Comparison of ENCODE assay signal across 8 mouse cellular contexts in the genomic region with DNA sequence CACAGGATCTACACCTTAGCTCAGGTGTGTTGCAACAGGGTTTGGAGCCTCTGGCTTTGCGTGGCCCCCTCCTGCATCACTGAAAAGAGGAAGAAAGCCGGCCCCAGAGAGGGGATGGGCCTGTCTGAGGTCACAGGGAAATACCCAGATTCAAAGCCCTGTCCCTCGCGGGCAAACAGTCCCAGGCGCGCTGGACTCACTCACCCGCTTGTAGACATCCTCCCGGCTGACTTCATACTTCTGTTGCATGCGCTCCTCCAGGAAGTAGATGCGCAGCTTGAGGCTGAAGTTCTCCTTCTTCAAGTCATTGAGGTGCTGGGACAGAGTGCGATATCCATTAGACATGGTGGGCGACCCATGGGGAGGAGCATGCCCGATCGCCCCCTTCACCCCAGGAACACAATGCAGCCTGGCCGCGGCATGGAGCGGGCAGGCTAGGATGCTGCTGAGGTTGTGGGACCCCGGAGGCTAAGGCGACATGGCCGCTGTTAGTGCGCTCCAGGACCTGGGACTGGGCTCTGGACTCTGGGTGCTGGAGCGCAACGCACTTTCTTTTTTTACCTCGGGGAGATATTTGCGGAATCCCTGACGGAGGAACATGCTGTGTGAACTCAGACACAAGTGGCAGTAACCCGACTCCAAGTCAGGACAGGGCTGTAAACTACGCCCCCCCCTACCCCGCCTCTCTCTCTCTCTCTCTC.
A peak's percentile ranks its signal among the peaks of the same experiment; 100 is the strongest.
DNase-seq lines count a peak whose midpoint lies in the region; ATAC-seq and TF ChIP-seq lines count a peak whose summit lies in the region.

No protein-coding gene starts in this region.

- peak overlapping the region; percentile 74 for H3K4me3 ChIP-seq in E14TG2a.4 (replicated peaks; ENCODE audit: low read length)
- peak overlapping the region; percentile 72 for H3K4me3 ChIP-seq in heart, embryonic 10.5 days

- peak overlapping the region; percentile 92 for H3K27ac ChIP-seq in heart, embryonic 10.5 days

- DNase-seq in embryo, embryonic 9.5 days (ENCODE audit: extremely low spot score) = peak; percentile 67
- peak; percentile 81 for DNase-seq in heart, embryonic 10.5 days (ENCODE audit: low spot score)
- peak; percentile 54 for DNase-seq in kidney, adult 9 months
- DNase-seq in lung, postnatal 10 days = peak; percentile 11
- peak; percentile 57 for DNase-seq in retina, postnatal 1 day
- DNase-seq in right cerebral cortex, adult 2 months (ENCODE audit: low spot score in 2 of 2) = no peak

- no peaks in the 10 kb centered on the region for H3K36me3 ChIP-seq in E14TG2a.4 (ENCODE audit: insufficient read depth, low read length)
- no peaks in the 10 kb centered on the region for H3K36me3 ChIP-seq in heart, embryonic 10.5 days

- WGBS in heart, embryonic 10.5 days = 2% methylated on average over 29 of the region's 29 CpGs

- ATAC-seq in activated CD4-positive, CD25-positive, alpha-beta regulatory T cell, adult 4 months = no peak

- H3K4me1 ChIP-seq in E14TG2a.4 (replicated peaks; ENCODE audit: low read depth, low read length) = peaks cover 27% of the 10 kb centered on the region
- H3K4me1 ChIP-seq in heart, embryonic 10.5 days = peaks cover 43% of the 10 kb centered on the region

- peaks cover 55% of the 10 kb centered on the region for H3K27me3 ChIP-seq in E14TG2a.4 (ENCODE audit: insufficient read depth, low read length)
- 0 out of 2 replicates have a peak, but pooled peaks cover 8% of the 10 kb centered on the region for H3K27me3 ChIP-seq in heart, embryonic 10.5 days (ENCODE audit: insufficient read depth, poor library complexity, severe bottlenecking)

- no peaks in the 10 kb centered on the region for H3K9me3 ChIP-seq in E14TG2a.4 (ENCODE audit: low read length)
- no peaks in the 10 kb centered on the region for H3K9me3 ChIP-seq in heart, embryonic 10.5 days

- no peak for TF ChIP-seq CTCF in E14TG2a.4 (conservative IDR thresholded peaks at IDR 0.05; ENCODE audit: low read length)

Comparison
In these comparisons a context has a peak if more than half of its experiments do, and no peak if none do; other contexts are left out.
1. DNase-seq: peak in embryo, embryonic 9.5 days (single experiment), heart, embryonic 10.5 days (single experiment), kidney, adult 9 months (single experiment), lung, postnatal 10 days (single experiment) and retina, postnatal 1 day (single experiment); none in right cerebral cortex, adult 2 months (0 of 2).